Mouse (Mus musculus) ES-Bruce4 (cell line): ENCODE results near the gene Arhgap28.

Experiments
- CTCF ChIP-seq: IDR thresholded peaks from one replicate; pipeline ENCODE4 v1.8.1; 2011; ENCODE audit warnings: low read depth, low read length
- POLR2A ChIP-seq: IDR thresholded peaks from one replicate; pipeline ENCODE4 v1.8.1; 2011; ENCODE audit warnings: low read length; ENCODE audit not compliant: insufficient read depth

DNA sequence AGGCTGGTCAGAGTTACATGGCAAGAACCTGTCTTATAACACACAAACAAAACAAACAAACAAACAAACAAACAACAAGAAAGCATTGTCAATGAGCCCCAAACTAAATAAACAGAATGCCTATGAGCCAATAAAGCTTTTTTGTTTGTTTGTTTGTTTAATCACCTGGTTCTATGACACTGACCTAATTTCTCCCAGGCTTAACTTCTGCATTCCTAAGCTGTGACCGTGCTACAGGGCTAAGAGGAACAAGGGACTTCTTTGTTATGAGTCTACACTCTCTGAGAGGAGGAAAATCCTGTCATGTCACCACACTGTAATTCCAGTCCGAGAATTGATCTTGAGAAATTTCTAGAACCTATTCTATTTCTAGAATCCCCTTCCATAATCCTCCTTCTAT, 29.2 kb downstream of the Arhgap28 start:
- TF ChIP-seq CTCF: no peak
- TF ChIP-seq POLR2A: no peak
